26 mouse cellular contexts compared by ENCODE assay signal in genomic region chr4:56878971-56879370, GRCm38 (mm10). TPM values are rescaled to one million over a fixed set of nuclear protein-coding genes. Genes with fewer than 3 reads are reported as not detected.
DNase-seq lines count a peak whose midpoint lies in the region; ATAC-seq and TF ChIP-seq lines count a peak whose summit lies in the region.
"Had no signal": no experiment of that assay in that cellular context is flagged by ENCODE, and none has a peak within 500 bp of the region (broad histone marks: within the 10 kb centered on the region; RNA-seq: fewer than 3 reads in every experiment).

No protein-coding gene starts in this region.

- no peak overlapping the region for H3K9ac ChIP-seq in heart, embryonic 14.5 days (ENCODE audit: low read length)
- H3K9ac ChIP-seq in heart, embryonic 11.5 days (ENCODE audit: low read depth, low read length): no peak overlapping the region
- H3K9ac ChIP-seq in lung, embryonic 14.5 days: no peak overlapping the region
- no peak overlapping the region for H3K9ac ChIP-seq in intestine, embryonic 15.5 days
- H3K9ac ChIP-seq: forebrain, embryonic 15.5 days; hindbrain, embryonic 13.5 days; neural tube, embryonic 15.5 days had no signal

- peak overlapping the region; percentile 4 to 78; a peak in 3 of 4 replicates for H3K27ac ChIP-seq in heart, embryonic 14.5 days (replicated peaks in 1 of 2; ENCODE audit: control insufficient read depth in 1 of 2, insufficient read depth in 1 of 2, low read depth in 2 of 2, low read length in 2 of 2)
- H3K27ac ChIP-seq in heart, embryonic 11.5 days (ENCODE audit: low read depth, low read length): no peak overlapping the region
- no peak overlapping the region for H3K27ac ChIP-seq in lung, embryonic 14.5 days (ENCODE audit: low read depth)
- no peak overlapping the region for H3K27ac ChIP-seq in intestine, embryonic 15.5 days
- H3K27ac ChIP-seq: forebrain, embryonic 15.5 days; gastrocnemius, adult 2 months; hindbrain, embryonic 13.5 days; macrophage; neural tube, embryonic 15.5 days had no signal

- H3K9me3 ChIP-seq in heart, embryonic 14.5 days (ENCODE audit: control insufficient read depth, low read length): no peaks in the 10 kb centered on the region
- H3K9me3 ChIP-seq in heart, embryonic 11.5 days (replicated peaks; ENCODE audit: control insufficient read depth, low read length): no peaks in the 10 kb centered on the region
- H3K9me3 ChIP-seq in lung, embryonic 14.5 days (ENCODE audit: low read depth, low read length): no peaks in the 10 kb centered on the region
- H3K9me3 ChIP-seq in intestine, embryonic 15.5 days: no peaks in the 10 kb centered on the region
- H3K9me3 ChIP-seq: forebrain, embryonic 15.5 days; hindbrain, embryonic 13.5 days; neural tube, embryonic 15.5 days had no signal

- no peak overlapping the region for H3K4me3 ChIP-seq in heart, embryonic 14.5 days (ENCODE audit: control insufficient read depth in 1 of 2, insufficient read depth in 1 of 2, low read depth in 1 of 2, low read length in 2 of 2)
- no peak overlapping the region for H3K4me3 ChIP-seq in heart, embryonic 11.5 days (ENCODE audit: low read depth, low read length)
- H3K4me3 ChIP-seq in lung, embryonic 14.5 days (ENCODE audit: low read depth, low read length): no peak overlapping the region
- no peak overlapping the region for H3K4me3 ChIP-seq in intestine, embryonic 15.5 days (replicated peaks)
- H3K4me3 ChIP-seq: forebrain, embryonic 15.5 days; gastrocnemius, adult 2 months; hindbrain, embryonic 13.5 days; neural tube, embryonic 15.5 days had no signal

- H3K4me2 ChIP-seq in heart, embryonic 14.5 days (ENCODE audit: low read length): no peak overlapping the region
- H3K4me2 ChIP-seq in heart, embryonic 11.5 days: no peak overlapping the region
- H3K4me2 ChIP-seq in lung, embryonic 14.5 days: no peak overlapping the region
- H3K4me2 ChIP-seq in intestine, embryonic 15.5 days (replicated peaks): no peak overlapping the region
- H3K4me2 ChIP-seq: forebrain, embryonic 15.5 days; hindbrain, embryonic 13.5 days; liver, embryonic 11.5 days; neural tube, embryonic 15.5 days had no signal

- peaks cover 53% of the 10 kb centered on the region for H3K36me3 ChIP-seq in heart, embryonic 14.5 days (ENCODE audit: control insufficient read depth, insufficient read depth, low read length)
- H3K36me3 ChIP-seq in heart, embryonic 11.5 days (ENCODE audit: control insufficient read depth, insufficient read depth, low read length): peaks cover 10% of the 10 kb centered on the region; the same call in 1 of the 2 replicates
- peaks cover 53% of the 10 kb centered on the region for H3K36me3 ChIP-seq in lung, embryonic 14.5 days (ENCODE audit: insufficient read depth)
- peaks cover 14% of the 10 kb centered on the region; the same call in 1 of the 2 replicates for H3K36me3 ChIP-seq in intestine, embryonic 15.5 days

- TF ChIP-seq CTCF in lung, embryonic 14.5 days (IDR thresholded peaks at IDR 0.05; ENCODE audit: low read depth): no peak

- WGBS in heart, embryonic 14.5 days: 90% methylated on average over 7 of the region's 7 CpGs
- WGBS in heart, embryonic 11.5 days (ENCODE audit: insufficient replicate concordance): 90% methylated on average over 7 of the region's 7 CpGs
- 80% methylated on average over 7 of the region's 7 CpGs for WGBS in lung, embryonic 14.5 days
- 90% methylated on average over 7 of the region's 7 CpGs for WGBS in intestine, embryonic 15.5 days

- peaks cover 25 to 34% of the 10 kb centered on the region in 2 experiments for H3K4me1 ChIP-seq in heart, embryonic 14.5 days (ENCODE audit: control insufficient read depth in 2 of 2, insufficient read depth in 2 of 2, low read length in 2 of 2)
- peaks cover 26% of the 10 kb centered on the region for H3K4me1 ChIP-seq in heart, embryonic 11.5 days (ENCODE audit: control insufficient read depth, insufficient read depth, low read length)
- H3K4me1 ChIP-seq in lung, embryonic 14.5 days (ENCODE audit: insufficient read depth): 0 out of 2 replicates have a peak, but pooled peaks cover 4% of the 10 kb centered on the region
- H3K4me1 ChIP-seq in intestine, embryonic 15.5 days (replicated peaks): no peaks in the 10 kb centered on the region
- H3K4me1 ChIP-seq: forebrain, embryonic 15.5 days; hindbrain, embryonic 13.5 days; neural tube, embryonic 15.5 days had no signal

- DNase-seq in lung, embryonic 14.5 days: peak; percentile 43
- DNase-seq in lung, postnatal 14 days: no peak
- DNase-seq in forelimb bud, embryonic 11.5 days (ENCODE audit: low read depth, low spot score): peak; percentile 19
- DNase-seq in heart, postnatal 4 days: peak; percentile 16
- DNase-seq: adrenal gland, adult 8-10 months; B cell, adult 2 months; gastrocnemius, postnatal 36 days; kidney, adult 9 months; kidney, postnatal 10 days; layer of hippocampus, adult 9-11 months; midbrain, embryonic 14.5 days; retina, postnatal 1 day; right cerebral cortex, postnatal 14 days; thymus, postnatal 4 days had no signal

- ATAC-seq in heart, embryonic 14.5 days (ENCODE audit: insufficient number of reproducible peaks, insufficient read depth, low FRiP score, low read depth): no peak
- ATAC-seq in heart, embryonic 11.5 days (replicated peaks; ENCODE audit: insufficient number of reproducible peaks, low FRiP score, low TSS enrichment): no peak
- no peak for ATAC-seq in lung, embryonic 14.5 days (ENCODE audit: insufficient read depth)
- no peak for ATAC-seq in intestine, embryonic 15.5 days
- ATAC-seq: activated CD4-positive, CD25-positive, alpha-beta regulatory T cell, adult 4 months; forebrain, embryonic 15.5 days; intestine, postnatal 0 days had no signal

- H3K27me3 ChIP-seq in heart, embryonic 14.5 days (ENCODE audit: control insufficient read depth, insufficient read depth, low read length): no peaks in the 10 kb centered on the region
- no peaks in the 10 kb centered on the region for H3K27me3 ChIP-seq in heart, embryonic 11.5 days (ENCODE audit: control insufficient read depth, insufficient read depth, low read length)
- H3K27me3 ChIP-seq in lung, embryonic 14.5 days (ENCODE audit: insufficient read depth, low read length): no peaks in the 10 kb centered on the region
- H3K27me3 ChIP-seq in intestine, embryonic 15.5 days (replicated peaks): no peaks in the 10 kb centered on the region
- H3K27me3 ChIP-seq: CH12.LX; forebrain, embryonic 15.5 days; hindbrain, embryonic 13.5 days; neural tube, embryonic 15.5 days had no signal

RNA-seq across cellular contexts. Expression of gene Ctnnal1, which starts 14.0 kb away (rescaled TPM):
- 27.2 and 27.8 TPM in 2 replicates for polyA plus RNA-seq in heart, embryonic 14.5 days (2014; fragmentation: Nextera tagmentation; extraction: Ambion mirVana)
- polyA plus RNA-seq in heart, embryonic 11.5 days (2014; fragmentation: Nextera tagmentation; extraction: Ambion mirVana): 16.5 and 19.1 TPM in 2 replicates
- polyA plus RNA-seq in lung, embryonic 14.5 days (2014; fragmentation: Nextera tagmentation; extraction: Ambion mirVana): 20.2 and 22.1 TPM in 2 replicates
- 10 to 100 TPM; 34.0 to 35.7 TPM for total RNA-seq in heart, postnatal 4 days (2021)
- 20.6 and 25.6 TPM in 2 replicates for polyA plus RNA-seq in intestine, embryonic 15.5 days (2015; fragmentation: Nextera tagmentation; extraction: Ambion mirVana)

Comparison
In these comparisons a context has a peak if more than half of its experiments do, and no peak if none do; other contexts are left out.
1. H3K27ac ChIP-seq: peak in heart, embryonic 14.5 days (2 of 2); none in heart, embryonic 11.5 days (single experiment), lung, embryonic 14.5 days (single experiment) and intestine, embryonic 15.5 days (single experiment).